7 mouse cellular contexts compared by ENCODE assay signal in genomic region chr9:66620581-66620981, GRCm38 (mm10). TPM values are rescaled to one million over a fixed set of nuclear protein-coding genes. Genes with fewer than 3 reads are reported as not detected.
DNase-seq lines count a peak whose midpoint lies in the region; ATAC-seq and TF ChIP-seq lines count a peak whose summit lies in the region.

No protein-coding gene starts in this region.

- H3K27me3 ChIP-seq in limb, embryonic 14.5 days (ENCODE audit: control insufficient read depth, insufficient read depth, low read length): no peaks in the 10 kb centered on the region
- H3K27me3 ChIP-seq in midbrain, embryonic 13.5 days: no peaks in the 10 kb centered on the region
- no peaks in the 10 kb centered on the region for H3K27me3 ChIP-seq in cerebellum, adult 2 months (ENCODE audit: control insufficient read depth, insufficient read depth, low read length)

- no peak for TF ChIP-seq CTCF in embryonic fibroblast, embryonic 13.5 days (IDR thresholded peaks at IDR 0.05; ENCODE audit: borderline replicate concordance, insufficient read depth, low read length)
- TF ChIP-seq CTCF in cerebellum, adult 2 months (IDR thresholded peaks at IDR 0.05; ENCODE audit: borderline replicate concordance, insufficient read depth, low read depth, low read length): no peak

- H3K9ac ChIP-seq in limb, embryonic 14.5 days (ENCODE audit: low read depth, low read length, severe bottlenecking): no peak overlapping the region
- H3K9ac ChIP-seq in midbrain, embryonic 13.5 days (replicated peaks): no peak overlapping the region

- H3K27ac ChIP-seq in embryonic fibroblast, embryonic 13.5 days (ENCODE audit: insufficient read depth, low read length): peak overlapping the region; percentile 55; the same call in 1 of the 2 replicates
- H3K27ac ChIP-seq in limb, embryonic 14.5 days (replicated peaks; ENCODE audit: low read depth, low read length): peak overlapping the region; percentile 65
- H3K27ac ChIP-seq in midbrain, embryonic 13.5 days: 0 out of 2 replicates have a peak overlapping the region, but pooled peaks have one; percentile 55
- no peak overlapping the region for H3K27ac ChIP-seq in cerebellum, adult 2 months (ENCODE audit: insufficient read depth, low read length)

- H3K4me1 ChIP-seq in embryonic fibroblast, embryonic 13.5 days (ENCODE audit: control insufficient read depth, insufficient read depth, low read length): peaks cover 9% of the 10 kb centered on the region
- peaks cover 7% of the 10 kb centered on the region for H3K4me1 ChIP-seq in limb, embryonic 14.5 days (ENCODE audit: control insufficient read depth, insufficient read depth, low read length)
- peaks cover 18% of the 10 kb centered on the region for H3K4me1 ChIP-seq in midbrain, embryonic 13.5 days (replicated peaks)
- no peaks in the 10 kb centered on the region for H3K4me1 ChIP-seq in cerebellum, adult 2 months (ENCODE audit: control insufficient read depth, insufficient read depth, low read length)

- peak; percentile 47; the same call in 1 of the 2 replicates for ATAC-seq in limb, embryonic 14.5 days (ENCODE audit: low FRiP score, low read depth)
- ATAC-seq in midbrain, embryonic 13.5 days: peak; percentile 66; the same call in 1 of the 2 replicates

- peak; percentile 80 to 85 for DNase-seq in adrenal gland, postnatal 36 days
- peak; percentile 79 for DNase-seq in heart, postnatal 4 days
- peak; percentile 63 for DNase-seq in limb, embryonic 14.5 days (ENCODE audit: low spot score)
- peak; percentile 76 for DNase-seq in yolk sac, embryonic 10.5 days (ENCODE audit: low spot score)
- no peak for DNase-seq in cerebellum, adult 2 months

- TF ChIP-seq POLR2A in embryonic fibroblast, embryonic 13.5 days (IDR thresholded peaks at IDR 0.05; ENCODE audit: low read depth, low read length): no peak
- TF ChIP-seq POLR2A in limb, embryonic 14.5 days (IDR thresholded peaks at IDR 0.05; ENCODE audit: borderline replicate concordance, extremely low read depth, insufficient read depth, insufficient read length): no peak
- TF ChIP-seq POLR2A in cerebellum, adult 2 months (IDR thresholded peaks at IDR 0.05; ENCODE audit: borderline replicate concordance, insufficient read depth, low read length): no peak

- H3K9me3 ChIP-seq in limb, embryonic 14.5 days (ENCODE audit: control insufficient read depth, low read length): no peaks in the 10 kb centered on the region
- H3K9me3 ChIP-seq in midbrain, embryonic 13.5 days: no peaks in the 10 kb centered on the region

- H3K4me2 ChIP-seq in limb, embryonic 14.5 days (replicated peaks; ENCODE audit: low read depth, low read length, severe bottlenecking): no peak overlapping the region
- no peak overlapping the region for H3K4me2 ChIP-seq in midbrain, embryonic 13.5 days (replicated peaks)

- no peak overlapping the region for H3K4me3 ChIP-seq in embryonic fibroblast, embryonic 13.5 days (ENCODE audit: insufficient read depth, low read length)
- H3K4me3 ChIP-seq in limb, embryonic 14.5 days (replicated peaks; ENCODE audit: low read length): no peak overlapping the region
- no peak overlapping the region for H3K4me3 ChIP-seq in midbrain, embryonic 13.5 days (replicated peaks)
- H3K4me3 ChIP-seq in cerebellum, adult 2 months (replicated peaks; ENCODE audit: insufficient read depth, low read depth, low read length): no peak overlapping the region

- 11% methylated on average over 6 of the region's 6 CpGs for WGBS in limb, embryonic 14.5 days
- 47% methylated on average over 6 of the region's 6 CpGs for WGBS in midbrain, embryonic 13.5 days
- WGBS in cerebellum, adult 2 months: 52% methylated on average over 6 of the region's 6 CpGs

- H3K36me3 ChIP-seq in limb, embryonic 14.5 days (ENCODE audit: control insufficient read depth, insufficient read depth, low read length): no peaks in the 10 kb centered on the region
- no peaks in the 10 kb centered on the region for H3K36me3 ChIP-seq in midbrain, embryonic 13.5 days

RNA-seq across cellular contexts. Expression of gene Usp3, which starts 27.6 kb away (rescaled TPM):
- total RNA-seq in adrenal gland, postnatal 36 days (2021): 10 to 100 TPM; 31.2 to 38.7 TPM
- 44.2 and 47.2 TPM in 2 replicates for polyA plus RNA-seq in embryonic fibroblast, embryonic 13.5 days (2011; ENCODE audit: insufficient read length, low read depth, missing spikeins)
- 10 to 100 TPM; 45.8 to 48.5 TPM for total RNA-seq in heart, postnatal 4 days (2021)
- 39.2 and 45.8 TPM in 2 replicates for polyA plus RNA-seq in limb, embryonic 14.5 days (2012; rRNA removed)
- polyA plus RNA-seq in limb, embryonic 14.5 days (2014; fragmentation: Nextera tagmentation; extraction: Ambion mirVana): 66.7 and 77.6 TPM in 2 replicates
- 109 and 118 TPM in 2 replicates for polyA plus RNA-seq in midbrain, embryonic 13.5 days (2015; fragmentation: Nextera tagmentation; extraction: Ambion mirVana)
- 89.3 and 97.0 TPM in 2 replicates for polyA plus RNA-seq in cerebellum, adult 2 months (2012; rRNA removed)

Comparison
In these comparisons a context has a peak if more than half of its experiments do, and no peak if none do; other contexts are left out.
1. DNase-seq: peak in adrenal gland, postnatal 36 days (2 of 2), heart, postnatal 4 days (single experiment), limb, embryonic 14.5 days (single experiment) and yolk sac, embryonic 10.5 days (single experiment); none in cerebellum, adult 2 months (0 of 2).